Mouse (Mus musculus) left cerebral cortex, postnatal 10 days (tissue): ENCODE data around the gene Arhgdia. TPM values are rescaled to one million over a fixed set of nuclear protein-coding genes. Genes with fewer than 3 reads are reported as not detected.
"Not testable (repeated sequence)": the region's sequence is repeated elsewhere in the genome, so short reads cannot be mapped to it uniquely, and the experiment has no call there.

ENCODE experiments used
- DNase-seq, 2 experiments: peaks; one replicate each; pipeline ENCODE4 v3.0.0; 2021 to 2022; ENCODE audit warnings: low spot score in 2 of 2, mixed read lengths in 1 of 2; ENCODE audit errors: extremely low spot score in 1 of 2
- intact Hi-C: fragments of 180-260 bp; cut with DNase I; formaldehyde crosslinking; loops from one replicate; pipeline ENCODE4 v1.15.1; 2025
- total RNA-seq, 2 experiments: library from RNA; stranded (reverse); gene quantifications; 2 replicates each; pipeline ENCODE4 v1.2.3; 2021

Gene Arhgdia
- total RNA-seq, 2 experiments from 2014 or later = 406 to 417 TPM

- intact Hi-C loops = no loop called here
These were observed 13.1 kb downstream of the Arhgdia start for GRCm38 (mm10) chr11:120568324-120568723.

GRCm38 (mm10) chr11:120565114-120565513 is 16.3 kb downstream of the Arhgdia start:
- DNase-seq = no peak
- intact Hi-C loops = no loop called here

More at GRCm38 (mm10) chr11:120568324-120568723, 13.1 kb downstream of the Arhgdia start:
- no peak for DNase-seq

GRCm38 (mm10) chr11:120562949-120563348 is 18.5 kb downstream of the Arhgdia start:
- no peak for DNase-seq
- intact Hi-C loops = no loop called here

- DNase-seq = no peak
- intact Hi-C loops = no loop called here
These were observed 20.3 kb downstream of the Arhgdia start for GRCm38 (mm10) chr11:120560952-120561728.

GRCm38 (mm10) chr11:120558843-120559242 is 22.6 kb downstream of the Arhgdia start:
- DNase-seq, intact Hi-C loops: not testable (repeated sequence)

GRCm38 (mm10) chr11:120555260-120555659 is 26.2 kb downstream of the Arhgdia start:
- no peak for DNase-seq
- intact Hi-C loops = no loop called here

- no peak for DNase-seq
- intact Hi-C loops = no loop called here
These were observed 26.6 kb downstream of the Arhgdia start for GRCm38 (mm10) chr11:120554834-120555233.

GRCm38 (mm10) chr11:120552736-120553135 is 28.7 kb downstream of the Arhgdia start:
- no peak for DNase-seq
- intact Hi-C loops = no loop called here

GRCm38 (mm10) chr11:120550810-120551440 is 30.5 kb downstream of the Arhgdia start, which contains the start of gene Ppp1r27:
TSS of gene Ppp1r27 (minus strand) at chr11:120551132.
- DNase-seq = no peak
- intact Hi-C loops = no loop called here

GRCm38 (mm10) chr11:120549986-120550809 is 31.2 kb downstream of the Arhgdia start:
- intact Hi-C loops = no loop called here

GRCm38 (mm10) chr11:120549168-120549945 is 32.1 kb downstream of the Arhgdia start, which contains the start of gene Mcrip1:
TSS of gene Mcrip1 (minus strand) at chr11:120549727.
- peak; percentile 87 to 97 for DNase-seq
- intact Hi-C loops = no loop called here

More at GRCm38 (mm10) chr11:120549986-120550809, 31.2 kb downstream of the Arhgdia start:
- DNase-seq = no peak

GRCm38 (mm10) chr11:120548786-120549167 is 32.6 kb downstream of the Arhgdia start:
- intact Hi-C loops = no loop called here
- DNase-seq = no peak

GRCm38 (mm10) chr11:120548214-120548613 is 33.2 kb downstream of the Arhgdia start:
- intact Hi-C loops = no loop called here
- no peak for DNase-seq

GRCm38 (mm10) chr11:120547469-120547868 is 34.0 kb downstream of the Arhgdia start:
- intact Hi-C loops = no loop called here
- no peak for DNase-seq

- intact Hi-C loops = no loop called here
- no peak for DNase-seq
These were observed 35.5 kb downstream of the Arhgdia start for GRCm38 (mm10) chr11:120545964-120546363.

- intact Hi-C loops = no loop called here
- no peak for DNase-seq
These were observed 39.0 kb downstream of the Arhgdia start for GRCm38 (mm10) chr11:120542376-120542775.

GRCm38 (mm10) chr11:120541907-120542306 is 39.5 kb downstream of the Arhgdia start:
- intact Hi-C loops = no loop called here
- DNase-seq = no peak

GRCm38 (mm10) chr11:120539285-120540014 is 42.0 kb downstream of the Arhgdia start:
- DNase-seq = no peak
- intact Hi-C loops = no loop called here
